Mouse (Mus musculus): ENCODE measurements around the gene Ugt1a9. TPM values are rescaled to one million over a fixed set of nuclear protein-coding genes. Genes with fewer than 3 reads are reported as not detected.
A peak's percentile ranks its signal among the peaks of the same experiment; 100 is the strongest.

Ugt1a9 gene
- total and polyA plus RNA-seq, 3 experiments: not detected

DNA sequence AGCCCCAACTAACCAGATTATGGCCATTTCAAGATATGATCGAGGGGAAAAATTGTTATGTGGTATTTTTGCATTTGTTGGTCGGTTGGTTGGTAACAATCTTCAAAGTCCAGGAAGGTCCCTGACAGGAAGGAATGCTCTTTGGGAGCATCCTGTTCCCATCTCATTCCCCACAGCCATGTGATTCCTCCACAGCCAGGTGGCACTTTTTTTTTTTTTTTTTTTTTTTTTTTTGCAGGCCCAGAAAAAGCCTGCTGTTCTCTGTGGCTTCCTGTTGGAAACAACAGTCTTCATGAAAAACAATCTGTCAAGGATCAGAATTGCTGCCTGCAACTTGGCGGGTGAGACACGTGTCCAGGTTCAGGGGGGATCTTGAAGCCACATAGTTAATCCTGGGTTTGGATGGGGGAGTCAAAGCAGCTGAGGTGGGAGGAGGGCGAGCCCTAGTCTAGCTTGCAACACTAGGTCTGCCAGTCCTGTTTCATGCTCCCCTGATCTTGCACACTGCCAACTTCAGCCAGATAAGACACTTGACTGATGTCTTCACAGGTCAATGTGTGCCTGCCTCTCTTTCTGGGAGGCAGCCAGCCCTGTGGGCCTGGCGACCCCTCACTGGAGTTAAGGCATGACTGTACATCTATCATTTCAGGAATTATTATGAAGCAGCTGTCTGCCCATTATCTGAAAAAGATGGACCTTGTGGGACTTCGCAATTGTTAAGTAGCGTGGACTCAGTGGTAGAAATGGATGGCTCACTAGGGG is 188.5 kb downstream of the Ugt1a9 start:
- DNase-seq (ENCODE audit: extremely low read depth): no peak
- in situ Hi-C loops (cut with MboI; ENCODE audit: low pct_ligation_motif_present, low pct_unique_long_range_greater_than_20kb, low sequenced_read_pairs) (no loop called here), dilution Hi-C loops (cut with MboI; ENCODE audit: extremely low pct_ligation_motif_present, extremely low pct_unique_long_range_greater_than_20kb, low sequenced_read_pairs) (no loop called here)

DNA sequence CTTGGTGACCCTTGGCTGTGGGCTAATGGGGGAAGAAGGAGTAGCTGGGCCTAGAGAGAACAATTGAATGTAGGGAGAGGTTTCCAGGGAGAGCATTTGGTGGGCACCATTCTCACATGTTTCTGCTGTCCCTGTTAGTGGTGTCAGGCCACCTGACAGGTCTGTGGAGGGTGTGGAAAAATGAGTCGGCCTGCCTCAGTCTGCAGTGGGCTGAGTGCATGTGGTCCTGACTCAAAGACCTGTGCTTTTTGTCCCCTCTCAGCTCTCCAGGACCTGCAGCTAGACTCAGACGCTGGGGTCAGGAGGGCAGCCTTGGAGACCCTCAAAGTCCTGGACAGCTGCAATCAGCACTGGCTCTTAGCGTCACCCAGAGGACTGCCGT is 189.0 kb downstream of the Ugt1a9 start:
- no peak for DNase-seq (ENCODE audit: extremely low read depth)
- Histone ChIP-seq H3K79me2 (replicated peaks; ENCODE audit: control insufficient read depth, extremely low read depth, insufficient read depth, poor library complexity, severe bottlenecking) (no peaks in the 10 kb centered on the region), H3K9ac (ENCODE audit: insufficient read depth, low read depth) (no peak overlapping the region), H3K4me2 (ENCODE audit: insufficient read depth, low read depth, poor library complexity, severe bottlenecking) (no peak overlapping the region), H3K9me3 (replicated peaks; ENCODE audit: low read length) (peaks cover 40% of the 10 kb centered on the region), H3K36me3 (replicated peaks in 1 of 2; ENCODE audit: control insufficient read depth in 1 of 2, insufficient read depth in 1 of 2, low read length in 1 of 2) (peaks cover 21 to 49% of the 10 kb centered on the region in 2 experiments), H3K27me3 (replicated peaks) (peaks cover 4% of the 10 kb centered on the region), H3K27ac (ENCODE audit: insufficient read depth, low read depth) (no peak overlapping the region), H3K4me1 (ENCODE audit: control insufficient read depth in 1 of 2, insufficient read depth in 2 of 2) (peaks cover 2 to 29% of the 10 kb centered on the region in 2 experiments; a peak in 3 of 4 replicates), H3K4me3 (replicated peaks in 1 of 3; ENCODE audit: low read depth in 2 of 3, low read length in 2 of 3, poor library complexity in 1 of 3) (no peak overlapping the region)
- in situ Hi-C loops (cut with MboI; ENCODE audit: low pct_ligation_motif_present, low pct_unique_long_range_greater_than_20kb, low sequenced_read_pairs) (no loop called here), dilution Hi-C loops (cut with MboI; ENCODE audit: extremely low pct_ligation_motif_present, extremely low pct_unique_long_range_greater_than_20kb, low sequenced_read_pairs) (no loop called here)
- TF ChIP-seq UBTF (IDR thresholded peaks at IDR 0.05; ENCODE audit: low read depth, low read length): no peak
- no peak for TF ChIP-seq PAX5 (IDR thresholded peaks at IDR 0.05; ENCODE audit: low read length)
- TF ChIP-seq MAX (IDR thresholded peaks at IDR 0.05; ENCODE audit: low read length): no peak
- TF ChIP-seq EP300 (IDR thresholded peaks at IDR 0.05; ENCODE audit: low read length): no peak
- no peak for TF ChIP-seq NRF1 (IDR thresholded peaks at IDR 0.05; ENCODE audit: low read depth, low read length)
- no peak for TF ChIP-seq POLR2A (IDR thresholded peaks at IDR 0.05; ENCODE audit: low read depth, low read length)
- no peak for TF ChIP-seq ETS1 (conservative IDR thresholded peaks at IDR 0.05; ENCODE audit: low read depth, low read length)
- no peak for TF ChIP-seq ZMIZ1 (IDR thresholded peaks at IDR 0.05; ENCODE audit: low read depth, low read length)
- TF ChIP-seq MEF2A (IDR thresholded peaks at IDR 0.05; ENCODE audit: borderline replicate concordance, low read depth, low read length): no peak

More for the DNA sequence above, 188.5 kb downstream of the Ugt1a9 start:
- no peak overlapping the region for H3K4me2 ChIP-seq (ENCODE audit: insufficient read depth, low read depth, poor library complexity, severe bottlenecking)
- peaks cover 15 to 43% of the 10 kb centered on the region in 2 experiments for H3K36me3 ChIP-seq (replicated peaks in 1 of 2; ENCODE audit: control insufficient read depth in 1 of 2, insufficient read depth in 1 of 2, low read length in 1 of 2)
- peaks cover 2 to 29% of the 10 kb centered on the region in 2 experiments; a peak in 3 of 4 replicates for H3K4me1 ChIP-seq (ENCODE audit: control insufficient read depth in 1 of 2, insufficient read depth in 2 of 2)
- peaks cover 42% of the 10 kb centered on the region for H3K9me3 ChIP-seq (replicated peaks; ENCODE audit: low read length)
- H3K9ac ChIP-seq (ENCODE audit: insufficient read depth, low read depth): no peak overlapping the region
- peak; percentile 87 for TF ChIP-seq ZNF384 (IDR thresholded peaks at IDR 0.05; ENCODE audit: low read depth, low read length)
- TF ChIP-seq E2F4 (IDR thresholded peaks at IDR 0.05; ENCODE audit: insufficient replicate concordance, low read depth, low read length): no peak
- peaks cover 6% of the 10 kb centered on the region for H3K27me3 ChIP-seq (replicated peaks)
- no peak overlapping the region for H3K27ac ChIP-seq (ENCODE audit: insufficient read depth, low read depth)
- no peaks in the 10 kb centered on the region for H3K79me2 ChIP-seq (replicated peaks; ENCODE audit: control insufficient read depth, extremely low read depth, insufficient read depth, poor library complexity, severe bottlenecking)
- no peak overlapping the region for H3K4me3 ChIP-seq (replicated peaks in 1 of 3; ENCODE audit: low read depth in 2 of 3, low read length in 2 of 3, poor library complexity in 1 of 3)

DNA sequence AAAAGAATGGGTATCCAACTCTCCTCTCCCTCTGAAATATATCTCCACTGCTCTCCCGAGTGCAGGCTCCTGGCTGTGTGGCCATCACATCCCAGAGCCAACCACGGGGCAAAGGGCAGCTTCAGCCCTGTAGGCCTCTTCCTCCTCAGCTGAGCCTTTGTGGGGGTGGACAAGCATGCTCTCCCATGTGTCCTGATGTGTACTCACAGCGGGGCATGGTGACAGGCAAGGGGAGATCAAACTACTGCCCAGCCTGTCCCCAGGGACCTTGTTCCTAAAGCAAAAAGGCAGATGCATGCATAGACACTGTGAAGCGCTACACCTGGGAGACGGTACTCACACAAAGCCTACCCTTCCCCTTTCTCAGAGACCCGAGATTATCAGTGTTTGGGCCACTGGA is 189.5 kb downstream of the Ugt1a9 start:
- in situ Hi-C loops (cut with MboI; ENCODE audit: low pct_ligation_motif_present, low pct_unique_long_range_greater_than_20kb, low sequenced_read_pairs) (no loop called here), dilution Hi-C loops (cut with MboI; ENCODE audit: extremely low pct_ligation_motif_present, extremely low pct_unique_long_range_greater_than_20kb, low sequenced_read_pairs) (no loop called here)
- no peaks in the 10 kb centered on the region for H3K79me2 ChIP-seq (replicated peaks; ENCODE audit: control insufficient read depth, extremely low read depth, insufficient read depth, poor library complexity, severe bottlenecking)
- H3K27ac ChIP-seq (ENCODE audit: insufficient read depth, low read depth): no peak overlapping the region
- H3K9ac ChIP-seq (ENCODE audit: insufficient read depth, low read depth): no peak overlapping the region
- H3K4me2 ChIP-seq (ENCODE audit: insufficient read depth, low read depth, poor library complexity, severe bottlenecking): no peak overlapping the region
- peaks cover 25 to 53% of the 10 kb centered on the region in 2 experiments for H3K36me3 ChIP-seq (replicated peaks in 1 of 2; ENCODE audit: control insufficient read depth in 1 of 2, insufficient read depth in 1 of 2, low read length in 1 of 2)
- peaks cover 2 to 29% of the 10 kb centered on the region in 2 experiments; a peak in 3 of 4 replicates for H3K4me1 ChIP-seq (ENCODE audit: control insufficient read depth in 1 of 2, insufficient read depth in 2 of 2)
- peaks cover under 1% of the 10 kb centered on the region for H3K27me3 ChIP-seq (replicated peaks)
- H3K4me3 ChIP-seq (replicated peaks in 1 of 3; ENCODE audit: low read depth in 2 of 3, low read length in 2 of 3, poor library complexity in 1 of 3): no peak overlapping the region
- DNase-seq (ENCODE audit: extremely low read depth): no peak
- H3K9me3 ChIP-seq (replicated peaks; ENCODE audit: low read length): peaks cover 35% of the 10 kb centered on the region
- TF ChIP-seq POLR2AphosphoS2 (IDR thresholded peaks at IDR 0.05; ENCODE audit: low read depth, low read length) (peak; percentile 4; the same call in 1 of the 2 replicates), ZKSCAN1 (IDR thresholded peaks at IDR 0.05; ENCODE audit: borderline replicate concordance, low read depth, low read length) (no peak)

Measured in CH12.LX (cell line).